Mouse (Mus musculus): Measurements from ENCODE around the gene Zfp628.

The Zfp628 gene

GRCm38 (mm10) chr7:4917494-4917893, 2.5 kb downstream of the Zfp628 start:
- no peak for DNase-seq (ENCODE audit: low read depth, low spot score)

- no peak for DNase-seq (ENCODE audit: low read depth, low spot score)
Measured at GRCm38 (mm10) chr7:4918681-4919080, 3.7 kb downstream of the Zfp628 start.

- DNase-seq (ENCODE audit: low read depth, low spot score) = no peak
Measured at GRCm38 (mm10) chr7:4919096-4919495, 4.1 kb downstream of the Zfp628 start.

- DNase-seq (ENCODE audit: low read depth, low spot score) = no peak
Measured at GRCm38 (mm10) chr7:4919971-4920370, 5.0 kb downstream of the Zfp628 start.

GRCm38 (mm10) chr7:4920496-4920895, 5.5 kb downstream of the Zfp628 start:
- DNase-seq (ENCODE audit: low read depth, low spot score) = no peak

GRCm38 (mm10) chr7:4920976-4921823, 6.2 kb downstream of the Zfp628 start:
- DNase-seq (ENCODE audit: low read depth, low spot score) = no peak

- no peak for DNase-seq (ENCODE audit: low read depth, low spot score)
Measured at GRCm38 (mm10) chr7:4921824-4922482, 6.9 kb downstream of the Zfp628 start, which contains the start of gene Nat14. Gene Nat14, plus strand, starts transcription at chr7:4922028.

GRCm38 (mm10) chr7:4922508-4922907, 7.5 kb downstream of the Zfp628 start:
- DNase-seq (ENCODE audit: low read depth, low spot score) = peak; percentile 73

GRCm38 (mm10) chr7:4922931-4923565, 8.0 kb downstream of the Zfp628 start:
- peak; percentile 54 for DNase-seq (ENCODE audit: low read depth, low spot score)

- DNase-seq (ENCODE audit: low read depth, low spot score) = peak; percentile 39
Measured at GRCm38 (mm10) chr7:4923586-4924364, 8.8 kb downstream of the Zfp628 start.

- no peak for DNase-seq (ENCODE audit: low read depth, low spot score)
Measured at GRCm38 (mm10) chr7:4924483-4924882, 9.5 kb downstream of the Zfp628 start.

GRCm38 (mm10) chr7:4924891-4925301, 9.9 kb downstream of the Zfp628 start:
- DNase-seq (ENCODE audit: low read depth, low spot score) = no peak

GRCm38 (mm10) chr7:4925441-4926381, 10.7 kb downstream of the Zfp628 start, which contains the start of gene Ssc5d:
Gene Ssc5d, plus strand, starts transcription at chr7:4925785.
- no peak for DNase-seq (ENCODE audit: low read depth, low spot score)

- no peak for DNase-seq (ENCODE audit: low read depth, low spot score)
Measured at GRCm38 (mm10) chr7:4926849-4927248, 11.8 kb downstream of the Zfp628 start.

GRCm38 (mm10) chr7:4927711-4928110, 12.7 kb downstream of the Zfp628 start:
- no peak for DNase-seq (ENCODE audit: low read depth, low spot score)

- no peak for DNase-seq (ENCODE audit: low read depth, low spot score)
Measured at GRCm38 (mm10) chr7:4928323-4928722, 13.3 kb downstream of the Zfp628 start.

- DNase-seq (ENCODE audit: low read depth, low spot score) = no peak
Measured at GRCm38 (mm10) chr7:4933103-4933502, 18.1 kb downstream of the Zfp628 start.

GRCm38 (mm10) chr7:4934160-4934914, 19.3 kb downstream of the Zfp628 start:
- no peak for DNase-seq (ENCODE audit: low read depth, low spot score)

GRCm38 (mm10) chr7:4936832-4937231, 21.8 kb downstream of the Zfp628 start:
- DNase-seq (ENCODE audit: low read depth, low spot score) = no peak

- DNase-seq (ENCODE audit: low read depth, low spot score) = no peak
Measured at GRCm38 (mm10) chr7:4937392-4937791, 22.4 kb downstream of the Zfp628 start.

Data from CD4-positive, CD25-positive, alpha-beta regulatory T cell, adult 2 months (primary cell).